Mouse (Mus musculus) cortical plate, adult 2 months (tissue): ENCODE measurements around the gene Otud3.
A peak's percentile ranks its signal among the peaks of the same experiment; 100 is the strongest.

Experiments
- CTCF ChIP-seq: fragments of 200-500 bp; IDR thresholded peaks from 2 replicates; pipeline ENCODE4 v1.5.1; 2011; ENCODE audit warnings: mild to moderate bottlenecking, control low read depth, low read length; ENCODE audit not compliant: insufficient read depth; ENCODE audit errors: extremely low read depth
- POLR2A ChIP-seq: fragments of 200-500 bp; IDR thresholded peaks from 2 replicates; pipeline ENCODE4 v1.6.1; 2011; ENCODE audit warnings: mild to moderate bottlenecking, low read length, control low read depth; ENCODE audit not compliant: insufficient read depth; ENCODE audit errors: extremely low read depth

DNA sequence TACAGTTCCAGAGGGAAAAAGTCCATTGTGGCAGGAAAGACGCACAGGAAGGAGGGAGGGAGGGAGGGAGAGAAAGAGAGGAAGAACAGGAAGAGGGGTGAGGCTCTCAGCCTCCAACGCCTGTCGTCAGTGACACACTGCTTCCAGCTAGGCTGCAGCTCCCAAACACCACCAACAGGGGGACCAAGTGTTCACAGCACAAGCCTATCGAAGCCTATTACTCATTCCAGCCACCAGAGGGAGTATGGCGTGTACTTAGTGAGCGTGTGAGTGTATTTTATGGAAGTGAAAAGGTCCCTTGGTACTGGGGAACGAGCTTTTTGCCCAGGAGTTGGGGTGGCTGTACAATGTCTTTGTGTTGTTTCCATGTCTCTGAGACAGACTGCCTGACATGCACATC is 57.3 kb downstream of the Otud3 start:
- TF ChIP-seq CTCF (peak; percentile 98), POLR2A (no peak)
